Mouse (Mus musculus) megakaryocyte, embryonic 14.5 days (primary cell): ENCODE results near the gene Dpp6.

Experiments
- FLI1 ChIP-seq: IDR thresholded peaks from 2 replicates; pipeline ENCODE4 v1.6.1; 2012; ENCODE audit warnings: low read length, inconsistent platforms, mixed read lengths
- GATA1 ChIP-seq: IDR thresholded peaks from 3 replicates; pipeline ENCODE4 v1.6.1; 2012; ENCODE audit warnings: mixed read lengths, low read length, inconsistent platforms, borderline replicate concordance

DNA sequence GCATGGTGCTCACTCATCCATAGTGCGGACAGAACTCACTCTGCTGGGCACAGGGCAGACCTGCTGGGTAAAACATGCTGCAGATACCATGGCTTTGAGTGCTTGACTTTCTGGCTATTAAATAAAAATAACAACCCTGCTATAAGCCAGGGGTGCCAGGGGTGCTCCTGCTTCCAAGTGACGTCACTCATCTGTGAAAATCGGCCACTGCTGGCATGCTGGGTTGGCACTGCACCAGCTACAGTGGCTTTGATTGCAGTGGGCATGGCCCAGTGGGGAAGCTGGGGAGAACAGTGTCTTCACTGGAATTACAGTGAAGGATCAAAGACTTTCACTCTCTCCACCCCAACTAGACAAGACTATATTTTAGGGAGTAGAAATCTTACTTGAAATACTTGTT is 95.0 kb downstream of the Dpp6 start:
- no peak for TF ChIP-seq GATA1
- TF ChIP-seq FLI1, result no peak
